Mouse (Mus musculus): ENCODE measurements around the gene Adipor2. TPM values are rescaled to one million over a fixed set of nuclear protein-coding genes. Genes with fewer than 3 reads are reported as not detected.

Gene Adipor2
- polyA plus RNA-seq, 1 experiment from 2014 or later = 45.5 TPM

GRCm38 (mm10) chr6:119313588-119314375, 103.7 kb downstream of the Adipor2 start:
- Histone ChIP-seq H3K36me3 (ENCODE audit: control insufficient read depth, insufficient read depth, low read length) (no peaks in the 10 kb centered on the region), H3K27ac (ENCODE audit: low read depth) (no peak overlapping the region), H3K27me3 (replicated peaks; ENCODE audit: control insufficient read depth, insufficient read depth, low read length) (no peaks in the 10 kb centered on the region), H3K9me3 (ENCODE audit: control insufficient read depth, low read length) (no peaks in the 10 kb centered on the region), H3K4me2 (ENCODE audit: low read length) (no peak overlapping the region), H3K9ac (ENCODE audit: low read length) (no peak overlapping the region), H3K4me3 (ENCODE audit: low read depth, low read length) (no peak overlapping the region), H3K4me1 (replicated peaks; ENCODE audit: control insufficient read depth, insufficient read depth, low read length) (no peaks in the 10 kb centered on the region)
- 56% methylated on average over 14 of the region's 14 CpGs for WGBS
- DNase-seq (ENCODE audit: low spot score) = no peak
- no peak for ATAC-seq (replicated peaks; ENCODE audit: low FRiP score, low TSS enrichment, low read depth)

- no peaks in the 10 kb centered on the region for H3K9me3 ChIP-seq (ENCODE audit: control insufficient read depth, low read length)
- H3K4me2 ChIP-seq (ENCODE audit: low read length) = no peak overlapping the region
- H3K27me3 ChIP-seq (replicated peaks; ENCODE audit: control insufficient read depth, insufficient read depth, low read length) = no peaks in the 10 kb centered on the region
- 56% methylated on average over 3 of the region's 3 CpGs for WGBS
- DNase-seq (ENCODE audit: low spot score) (no peak), ATAC-seq (replicated peaks; ENCODE audit: low FRiP score, low TSS enrichment, low read depth) (no peak)
- H3K36me3 ChIP-seq (ENCODE audit: control insufficient read depth, insufficient read depth, low read length) = no peaks in the 10 kb centered on the region
- H3K9ac ChIP-seq (ENCODE audit: low read length) = no peak overlapping the region
- no peak overlapping the region for H3K27ac ChIP-seq (ENCODE audit: low read depth)
- H3K4me1 ChIP-seq (replicated peaks; ENCODE audit: control insufficient read depth, insufficient read depth, low read length) = no peaks in the 10 kb centered on the region
- H3K4me3 ChIP-seq (ENCODE audit: low read depth, low read length) = no peak overlapping the region
Observed at GRCm38 (mm10) chr6:119313096-119313495, 104.4 kb downstream of the Adipor2 start.

DNA sequence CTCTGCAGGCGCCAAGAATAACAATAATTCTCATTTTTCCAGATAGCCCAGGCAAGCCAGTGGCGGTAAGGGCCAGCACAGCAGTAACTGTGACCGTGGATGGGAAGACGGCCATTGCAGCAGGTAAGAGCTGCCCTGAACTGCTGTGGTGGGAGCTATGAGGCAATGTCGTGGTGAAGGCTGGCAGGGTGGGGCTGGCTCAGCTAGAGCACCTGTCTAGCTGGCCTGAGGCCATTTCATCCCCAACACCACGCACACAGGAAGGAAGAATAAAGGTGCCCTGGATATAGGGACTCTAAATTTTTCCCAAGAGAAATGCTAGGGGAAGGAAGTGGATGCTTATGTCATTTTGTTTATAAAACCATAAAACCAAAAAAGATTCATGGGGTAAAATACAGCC, 105.1 kb downstream of the Adipor2 start:
- Histone ChIP-seq H3K36me3 (ENCODE audit: control insufficient read depth, insufficient read depth, low read length) (no peaks in the 10 kb centered on the region), H3K9me3 (ENCODE audit: control insufficient read depth, low read length) (no peaks in the 10 kb centered on the region), H3K27ac (ENCODE audit: low read depth) (no peak overlapping the region), H3K9ac (ENCODE audit: low read length) (no peak overlapping the region), H3K27me3 (replicated peaks; ENCODE audit: control insufficient read depth, insufficient read depth, low read length) (no peaks in the 10 kb centered on the region), H3K4me3 (ENCODE audit: low read depth, low read length) (no peak overlapping the region), H3K4me1 (replicated peaks; ENCODE audit: control insufficient read depth, insufficient read depth, low read length) (no peaks in the 10 kb centered on the region), H3K4me2 (ENCODE audit: low read length) (no peak overlapping the region)
- DNase-seq (ENCODE audit: low spot score) (no peak), ATAC-seq (replicated peaks; ENCODE audit: low FRiP score, low TSS enrichment, low read depth) (no peak)
- WGBS = 84% methylated on average over 6 of the region's 6 CpGs

- no peak overlapping the region for H3K4me2 ChIP-seq (ENCODE audit: low read length)
- DNase-seq (ENCODE audit: low spot score) (no peak), ATAC-seq (replicated peaks; ENCODE audit: low FRiP score, low TSS enrichment, low read depth) (no peak)
- no peaks in the 10 kb centered on the region for H3K27me3 ChIP-seq (replicated peaks; ENCODE audit: control insufficient read depth, insufficient read depth, low read length)
- H3K9ac ChIP-seq (ENCODE audit: low read length) = no peak overlapping the region
- no peaks in the 10 kb centered on the region for H3K36me3 ChIP-seq (ENCODE audit: control insufficient read depth, insufficient read depth, low read length)
- H3K9me3 ChIP-seq (ENCODE audit: control insufficient read depth, low read length) = no peaks in the 10 kb centered on the region
- no peak overlapping the region for H3K4me3 ChIP-seq (ENCODE audit: low read depth, low read length)
- no peaks in the 10 kb centered on the region for H3K4me1 ChIP-seq (replicated peaks; ENCODE audit: control insufficient read depth, insufficient read depth, low read length)
- H3K27ac ChIP-seq (ENCODE audit: low read depth) = no peak overlapping the region
- 54% methylated on average over 9 of the region's 9 CpGs for WGBS
Observed at GRCm38 (mm10) chr6:119310176-119310575, 107.3 kb downstream of the Adipor2 start.

GRCm38 (mm10) chr6:119307867-119308413, 109.6 kb downstream of the Adipor2 start:
- no peak overlapping the region for H3K9ac ChIP-seq (ENCODE audit: low read length)
- H3K4me2 ChIP-seq (ENCODE audit: low read length) = no peak overlapping the region
- no peak overlapping the region for H3K27ac ChIP-seq (ENCODE audit: low read depth)
- no peak overlapping the region for H3K4me3 ChIP-seq (ENCODE audit: low read depth, low read length)
- no peaks in the 10 kb centered on the region for H3K36me3 ChIP-seq (ENCODE audit: control insufficient read depth, insufficient read depth, low read length)
- DNase-seq (ENCODE audit: low spot score) (no peak), ATAC-seq (replicated peaks; ENCODE audit: low FRiP score, low TSS enrichment, low read depth) (no peak)
- no peaks in the 10 kb centered on the region for H3K27me3 ChIP-seq (replicated peaks; ENCODE audit: control insufficient read depth, insufficient read depth, low read length)
- no peaks in the 10 kb centered on the region for H3K4me1 ChIP-seq (replicated peaks; ENCODE audit: control insufficient read depth, insufficient read depth, low read length)
- no peaks in the 10 kb centered on the region for H3K9me3 ChIP-seq (ENCODE audit: control insufficient read depth, low read length)
- WGBS = 73% methylated on average over 10 of the region's 10 CpGs

GRCm38 (mm10) chr6:119303331-119303730, 114.2 kb downstream of the Adipor2 start:
- no peak overlapping the region for H3K4me2 ChIP-seq (ENCODE audit: low read length)
- no peaks in the 10 kb centered on the region for H3K9me3 ChIP-seq (ENCODE audit: control insufficient read depth, low read length)
- no peaks in the 10 kb centered on the region for H3K27me3 ChIP-seq (replicated peaks; ENCODE audit: control insufficient read depth, insufficient read depth, low read length)
- H3K9ac ChIP-seq (ENCODE audit: low read length) = no peak overlapping the region
- H3K4me1 ChIP-seq (replicated peaks; ENCODE audit: control insufficient read depth, insufficient read depth, low read length) = no peaks in the 10 kb centered on the region
- ATAC-seq (replicated peaks; ENCODE audit: low FRiP score, low TSS enrichment, low read depth) = no peak
- no peaks in the 10 kb centered on the region for H3K36me3 ChIP-seq (ENCODE audit: control insufficient read depth, insufficient read depth, low read length)
- WGBS = 86% methylated on average over 6 of the region's 6 CpGs
- H3K4me3 ChIP-seq (ENCODE audit: low read depth, low read length) = no peak overlapping the region
- no peak overlapping the region for H3K27ac ChIP-seq (ENCODE audit: low read depth)
- DNase-seq (ENCODE audit: low spot score) = no peak

Other genes with a start within 250 kb of the Adipor2 start
- gene Dcp1b, start 242.5 kb downstream of the Adipor2 start, polyA plus RNA-seq (2014; fragmentation: Nextera tagmentation; extraction: Ambion mirVana) = 9.8 and 11.1 TPM in 2 replicates
- 4.5 and 6.5 TPM in 2 replicates for gene Cacna1c, start 221.3 kb downstream of the Adipor2 start, polyA plus RNA-seq (2014; fragmentation: Nextera tagmentation; extraction: Ambion mirVana)
- not detected in 2 replicates for gene Cacna2d4, start 181.2 kb downstream of the Adipor2 start, polyA plus RNA-seq (2014; fragmentation: Nextera tagmentation; extraction: Ambion mirVana)
- 0.48 and 0.69 TPM in 2 replicates for gene Lrtm2, start 86.9 kb downstream of the Adipor2 start, polyA plus RNA-seq (2014; fragmentation: Nextera tagmentation; extraction: Ambion mirVana)
- gene Fbxl14, start 62.0 kb upstream of the Adipor2 start, polyA plus RNA-seq (2014; fragmentation: Nextera tagmentation; extraction: Ambion mirVana) = 6.4 and 6.8 TPM in 2 replicates
- gene Wnt5b, start 126.6 kb upstream of the Adipor2 start, polyA plus RNA-seq (2014; fragmentation: Nextera tagmentation; extraction: Ambion mirVana) = 7.4 and 8.0 TPM in 2 replicates

Measured in intestine, embryonic 14.5 days (tissue).